ENCODE assay signal across 25 mouse cellular contexts in the genomic region with DNA sequence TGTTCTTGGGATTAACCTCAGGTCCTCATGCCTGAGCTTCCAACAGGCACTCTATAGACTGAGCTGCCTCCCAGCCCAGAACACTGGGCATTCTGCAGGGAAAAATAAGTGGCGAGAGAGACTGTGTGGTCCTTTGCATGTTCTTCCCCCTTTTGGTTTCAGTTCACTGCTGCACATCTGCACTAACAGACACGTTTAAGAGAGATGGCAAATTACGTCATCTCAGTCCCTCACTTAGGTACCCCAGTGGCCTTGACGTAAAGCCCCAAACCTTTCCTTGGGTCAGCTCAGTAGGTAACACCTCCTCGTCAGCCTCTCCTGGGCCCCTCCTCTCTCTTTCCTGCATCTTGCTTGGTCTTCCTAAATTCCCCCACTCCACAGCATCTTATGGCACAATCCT. TPM values are rescaled to one million over a fixed set of nuclear protein-coding genes. Genes with fewer than 3 reads are reported as not detected.
DNase-seq lines count a peak whose midpoint lies in the region; ATAC-seq and TF ChIP-seq lines count a peak whose summit lies in the region.
"Had no signal": no experiment of that assay in that cellular context is flagged by ENCODE, and none has a peak within 500 bp of the region (broad histone marks: within the 10 kb centered on the region; RNA-seq: fewer than 3 reads in every experiment).

No protein-coding gene starts in this region.

- 86% methylated on average over 5 of the region's 5 CpGs for WGBS in midbrain, embryonic 11.5 days
- 77% methylated on average over 5 of the region's 5 CpGs for WGBS in midbrain, embryonic 10.5 days
- WGBS in lung, postnatal 0 days = 80% methylated on average over 5 of the region's 5 CpGs

- no peak for TF ChIP-seq CTCF in lung, postnatal 0 days (IDR thresholded peaks at IDR 0.05)

- no peak for TF ChIP-seq EP300 in lung, postnatal 0 days (IDR thresholded peaks at IDR 0.05)

- H3K4me3 ChIP-seq in midbrain, embryonic 11.5 days (ENCODE audit: low read depth, low read length) = no peak overlapping the region
- H3K4me3 ChIP-seq in midbrain, embryonic 10.5 days = no peak overlapping the region
- no peak overlapping the region for H3K4me3 ChIP-seq in lung, postnatal 0 days (ENCODE audit: low read depth, low read length)
- H3K4me3 ChIP-seq: embryonic facial prominence, embryonic 10.5 days; embryonic facial prominence, embryonic 12.5 days; forebrain, embryonic 13.5 days; forebrain, embryonic 15.5 days had no signal

- DNase-seq in midbrain, embryonic 11.5 days (ENCODE audit: low spot score, missing footprints) = peak; percentile 56
- DNase-seq in midbrain, embryonic 10.5 days (ENCODE audit: low spot score) = no peak
- peak; percentile 15 for DNase-seq in splenic B cell, adult 2 months (ENCODE audit: low read depth, low spot score)
- DNase-seq in c-Kit-positive CD71-positive TER-119-positive erythroid progenitor cells, embryonic 14.5 days (ENCODE audit: low spot score) = no peak
- DNase-seq in lung, postnatal 0 days (ENCODE audit: low spot score) = no peak
- DNase-seq in urinary bladder, postnatal 4 days (ENCODE audit: low spot score in 2 of 2) = no peak
- DNase-seq: adrenal gland, adult 8-10 months; adrenal gland, postnatal 14 days; adrenal gland, postnatal 36 days; cerebellum, adult 11 months; cerebellum, adult 18-20 months; cerebellum, adult 8-10 months; cerebellum, adult 9-11 months; cerebellum, postnatal 14 days; cerebellum, postnatal 36 days; forebrain, postnatal 0 days had no signal

- no peak overlapping the region for H3K4me2 ChIP-seq in midbrain, embryonic 11.5 days
- no peak overlapping the region for H3K4me2 ChIP-seq in lung, postnatal 0 days (replicated peaks; ENCODE audit: low read depth, low read length)
- H3K4me2 ChIP-seq: embryonic facial prominence, embryonic 12.5 days; forebrain, embryonic 13.5 days; forebrain, embryonic 15.5 days had no signal

- no peak overlapping the region for H3K9ac ChIP-seq in midbrain, embryonic 11.5 days (ENCODE audit: low read length)
- H3K9ac ChIP-seq in lung, postnatal 0 days (replicated peaks; ENCODE audit: low read depth) = no peak overlapping the region
- H3K9ac ChIP-seq: embryonic facial prominence, embryonic 12.5 days; forebrain, embryonic 13.5 days; forebrain, embryonic 15.5 days; forebrain, postnatal 0 days had no signal

- no peak for ATAC-seq in midbrain, embryonic 11.5 days (ENCODE audit: low FRiP score)
- ATAC-seq in common myeloid progenitor, adult 5-6 weeks (replicated peaks; ENCODE audit: low read depth, poor library complexity, severe bottlenecking) = peak; percentile 72
- peak; percentile 33; the same call in 1 of the 2 replicates for ATAC-seq in megakaryocyte, adult 5-6 weeks (ENCODE audit: poor library complexity, severe bottlenecking)
- no peak for ATAC-seq in lung, postnatal 0 days
- ATAC-seq: activated CD4-positive, CD25-positive, alpha-beta regulatory T cell, adult 4 months; forebrain, embryonic 13.5 days; forebrain, embryonic 15.5 days; forebrain, postnatal 0 days; Patski had no signal

- no peaks in the 10 kb centered on the region for H3K9me3 ChIP-seq in midbrain, embryonic 11.5 days (ENCODE audit: control insufficient read depth, low read length)
- H3K9me3 ChIP-seq in midbrain, embryonic 10.5 days (replicated peaks) = no peaks in the 10 kb centered on the region
- H3K9me3 ChIP-seq in lung, postnatal 0 days (ENCODE audit: low read length) = no peaks in the 10 kb centered on the region
- H3K9me3 ChIP-seq: embryonic facial prominence, embryonic 10.5 days; embryonic facial prominence, embryonic 12.5 days; forebrain, embryonic 13.5 days; forebrain, embryonic 15.5 days; G1E had no signal

- H3K4me1 ChIP-seq in midbrain, embryonic 11.5 days (ENCODE audit: control insufficient read depth, insufficient read depth, low read length) = no peaks in the 10 kb centered on the region
- peaks cover 6% of the 10 kb centered on the region for H3K4me1 ChIP-seq in midbrain, embryonic 10.5 days
- no peaks in the 10 kb centered on the region for H3K4me1 ChIP-seq in lung, postnatal 0 days (ENCODE audit: insufficient read depth, low read depth, low read length)

- H3K27me3 ChIP-seq in midbrain, embryonic 11.5 days (ENCODE audit: control insufficient read depth, insufficient read depth, low read length) = no peaks in the 10 kb centered on the region
- H3K27me3 ChIP-seq in midbrain, embryonic 10.5 days (ENCODE audit: low read depth, poor library complexity, severe bottlenecking) = peaks cover 29% of the 10 kb centered on the region
- H3K27me3 ChIP-seq in splenic B cell, adult 2 months (ENCODE audit: control insufficient read depth, insufficient read depth, low read length, poor library complexity, severe bottlenecking) = no peaks in the 10 kb centered on the region
- no peaks in the 10 kb centered on the region for H3K27me3 ChIP-seq in lung, postnatal 0 days (replicated peaks; ENCODE audit: insufficient read depth, low read length)
- H3K27me3 ChIP-seq: forebrain, embryonic 15.5 days had no signal

- no peak overlapping the region for H3K27ac ChIP-seq in midbrain, embryonic 11.5 days (ENCODE audit: low read depth, low read length)
- no peak overlapping the region for H3K27ac ChIP-seq in midbrain, embryonic 10.5 days (replicated peaks)
- no peak overlapping the region for H3K27ac ChIP-seq in lung, postnatal 0 days (ENCODE audit: low read length)
- H3K27ac ChIP-seq: embryonic facial prominence, embryonic 10.5 days; embryonic facial prominence, embryonic 12.5 days; forebrain, embryonic 13.5 days; forebrain, embryonic 15.5 days had no signal

- no peaks in the 10 kb centered on the region for H3K36me3 ChIP-seq in midbrain, embryonic 11.5 days (ENCODE audit: control insufficient read depth, insufficient read depth, low read length)
- H3K36me3 ChIP-seq in midbrain, embryonic 10.5 days = no peaks in the 10 kb centered on the region
- H3K36me3 ChIP-seq in splenic B cell, adult 2 months (ENCODE audit: control insufficient read depth, insufficient read depth, low read length, poor library complexity, severe bottlenecking) = no peaks in the 10 kb centered on the region
- no peaks in the 10 kb centered on the region for H3K36me3 ChIP-seq in lung, postnatal 0 days (ENCODE audit: insufficient read depth, low read length)
- H3K36me3 ChIP-seq: embryonic facial prominence, embryonic 10.5 days; embryonic facial prominence, embryonic 12.5 days; forebrain, embryonic 15.5 days; G1E had no signal

RNA-seq across cellular contexts. Expression of a gene that starts 37.5 kb away (rescaled TPM):
- 36.6 and 38.1 TPM in 2 replicates for polyA plus RNA-seq in midbrain, embryonic 11.5 days (2014; fragmentation: Nextera tagmentation; extraction: Ambion mirVana)
- 19.0 and 23.5 TPM in 2 replicates for polyA plus RNA-seq in midbrain, embryonic 10.5 days (2016; fragmentation: Nextera tagmentation; extraction: Ambion mirVana)
- 19.5 and 25.3 TPM in 2 replicates for total RNA-seq in common myeloid progenitor, adult 5-6 weeks (2017)
- 22.2 and 23.9 TPM in 2 replicates for total RNA-seq in megakaryocyte, adult 5-6 weeks (2015)
- total RNA-seq in megakaryocyte, adult 5-6 weeks (2017) = 9.5 and 10.1 TPM in 2 replicates
- polyA plus RNA-seq in lung, postnatal 0 days (2015; fragmentation: Nextera tagmentation; extraction: Ambion mirVana) = 21.3 and 24.5 TPM in 2 replicates

Comparison
In these comparisons a context has a peak if more than half of its experiments do, and no peak if none do; other contexts are left out.
1. DNase-seq: peak in midbrain, embryonic 11.5 days (single experiment) and splenic B cell, adult 2 months (single experiment); none in midbrain, embryonic 10.5 days (single experiment), c-Kit-positive CD71-positive TER-119-positive erythroid progenitor cells, embryonic 14.5 days (single experiment), lung, postnatal 0 days (single experiment) and urinary bladder, postnatal 4 days (0 of 2).
2. ATAC-seq: peak in common myeloid progenitor, adult 5-6 weeks (single experiment) and megakaryocyte, adult 5-6 weeks (single experiment); none in midbrain, embryonic 11.5 days (single experiment) and lung, postnatal 0 days (single experiment).